ENCODE assay signal across 23 mouse cellular contexts in the genomic region with DNA sequence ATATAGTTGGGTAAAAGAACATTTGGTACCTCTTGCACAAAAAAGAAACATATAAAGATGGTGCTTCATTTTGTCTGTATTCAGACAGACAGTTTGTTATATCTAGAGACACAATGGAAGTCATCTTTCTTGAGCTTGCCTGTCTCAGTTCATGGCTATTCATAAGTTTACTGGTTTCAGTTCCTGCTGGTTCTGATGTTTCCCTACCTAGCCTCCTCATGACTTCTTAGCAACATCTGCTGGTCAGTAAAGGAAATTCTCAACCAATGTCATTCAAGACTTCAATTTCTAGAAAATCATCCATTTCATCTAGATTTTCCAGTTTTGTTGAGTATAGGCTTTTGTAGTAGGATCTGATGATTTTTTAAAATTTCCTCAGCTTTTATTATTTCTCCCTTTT. TPM values are rescaled to one million over a fixed set of nuclear protein-coding genes. Genes with fewer than 3 reads are reported as not detected.
DNase-seq lines count a peak whose midpoint lies in the region; ATAC-seq and TF ChIP-seq lines count a peak whose summit lies in the region.
"Had no signal": no experiment of that assay in that cellular context is flagged by ENCODE, and none has a peak within 500 bp of the region (broad histone marks: within the 10 kb centered on the region; RNA-seq: fewer than 3 reads in every experiment).

No protein-coding gene starts in this region.

- DNase-seq in liver, postnatal 0 days = no peak
- DNase-seq in liver = no peak
- peak; percentile 15 to 22 for DNase-seq in B cell, adult 2 months
- DNase-seq in splenic B cell, adult 2 months (ENCODE audit: low read depth, low spot score) = peak; percentile 86
- no peak for DNase-seq in testis, postnatal 14 days (ENCODE audit: low spot score)
- DNase-seq in ovary, adult 18-20 months (ENCODE audit: low spot score) = no peak
- DNase-seq: adrenal gland, postnatal 25 days; cerebellum, adult 9-11 months; gastrocnemius, postnatal 10 days; kidney, adult 8-10 months; kidney, postnatal 10 days; left cerebral cortex, postnatal 4 days; lung, adult 18-20 months; lung, postnatal 4 days; thymus, postnatal 14 days had no signal

- no peak for TF ChIP-seq EP300 in liver, postnatal 0 days (IDR thresholded peaks at IDR 0.05; ENCODE audit: low read depth)

- H3K4me3 ChIP-seq in liver, postnatal 0 days (ENCODE audit: low read depth, low read length) = no peak overlapping the region
- H3K4me3 ChIP-seq: forebrain, embryonic 10.5 days; hindbrain, embryonic 13.5 days; left cerebral cortex, adult 2 months; limb, embryonic 15.5 days; midbrain, embryonic 10.5 days had no signal

- no peaks in the 10 kb centered on the region for H3K4me1 ChIP-seq in liver, postnatal 0 days (ENCODE audit: insufficient read depth)
- H3K4me1 ChIP-seq: forebrain, embryonic 10.5 days; hindbrain, embryonic 13.5 days; limb, embryonic 15.5 days; midbrain, embryonic 10.5 days had no signal

- H3K27me3 ChIP-seq in liver, postnatal 0 days (ENCODE audit: insufficient read depth, low read length) = no peaks in the 10 kb centered on the region
- H3K27me3 ChIP-seq in splenic B cell, adult 2 months (ENCODE audit: control insufficient read depth, insufficient read depth, low read length, poor library complexity, severe bottlenecking) = no peaks in the 10 kb centered on the region
- H3K27me3 ChIP-seq: hindbrain, embryonic 13.5 days; limb, embryonic 15.5 days had no signal

- H3K4me2 ChIP-seq in liver, postnatal 0 days (ENCODE audit: low read depth, low read length) = no peak overlapping the region
- H3K4me2 ChIP-seq: hindbrain, embryonic 13.5 days; limb, embryonic 15.5 days had no signal

- no peak overlapping the region for H3K9ac ChIP-seq in liver, postnatal 0 days (replicated peaks)
- H3K9ac ChIP-seq: hindbrain, embryonic 13.5 days; limb, embryonic 15.5 days had no signal

- H3K9me3 ChIP-seq in liver, postnatal 0 days (ENCODE audit: low read length) = no peaks in the 10 kb centered on the region
- H3K9me3 ChIP-seq: hindbrain, embryonic 13.5 days; limb, embryonic 15.5 days had no signal

- no peak for ATAC-seq in liver, postnatal 0 days
- ATAC-seq in common myeloid progenitor, adult 5-6 weeks (replicated peaks; ENCODE audit: low read depth, poor library complexity, severe bottlenecking) = peak; percentile 46; the same call in 1 of the 2 replicates
- ATAC-seq: forebrain, embryonic 16.5 days; midbrain, embryonic 16.5 days had no signal

- no peak overlapping the region for H3K27ac ChIP-seq in liver, postnatal 0 days (ENCODE audit: low read depth)
- H3K27ac ChIP-seq: forebrain, embryonic 10.5 days; hindbrain, embryonic 13.5 days; left cerebral cortex, adult 2 months; limb, embryonic 15.5 days; midbrain, embryonic 10.5 days had no signal

- no peaks in the 10 kb centered on the region for H3K36me3 ChIP-seq in liver, postnatal 0 days (replicated peaks; ENCODE audit: insufficient read depth, low read length)
- H3K36me3 ChIP-seq in splenic B cell, adult 2 months (ENCODE audit: control insufficient read depth, insufficient read depth, low read length, poor library complexity, severe bottlenecking) = no peaks in the 10 kb centered on the region
- H3K36me3 ChIP-seq: forebrain, embryonic 10.5 days; hindbrain, embryonic 13.5 days; limb, embryonic 15.5 days; midbrain, embryonic 10.5 days had no signal

- peak; percentile 54 for TF ChIP-seq CTCF in liver, postnatal 0 days (IDR thresholded peaks at IDR 0.05; ENCODE audit: low read depth)

RNA-seq across cellular contexts. Expression of gene Cnrip1, which starts 38.4 kb away (rescaled TPM):
- 3.7 TPM in 2 replicates for polyA plus RNA-seq in liver, postnatal 0 days (2015; fragmentation: Nextera tagmentation; extraction: Ambion mirVana)
- total RNA-seq in common myeloid progenitor, adult 5-6 weeks (2017) = 3.8 and 5.7 TPM in 2 replicates

RNA-seq across cellular contexts. Expression of gene Plek, which starts 39.2 kb away (rescaled TPM):
- polyA plus RNA-seq in liver, postnatal 0 days (2015; fragmentation: Nextera tagmentation; extraction: Ambion mirVana) = 19.8 and 22.5 TPM in 2 replicates
- total RNA-seq in common myeloid progenitor, adult 5-6 weeks (2017) = 144 and 147 TPM in 2 replicates

Comparison
In these comparisons a context has a peak if more than half of its experiments do, and no peak if none do; other contexts are left out.
1. DNase-seq: peak in B cell, adult 2 months (2 of 2) and splenic B cell, adult 2 months (single experiment); none in liver, postnatal 0 days (single experiment), liver (single experiment), testis, postnatal 14 days (single experiment) and ovary, adult 18-20 months (single experiment).